Mouse (Mus musculus): ENCODE results near the gene Etv6. TPM values are rescaled to one million over a fixed set of nuclear protein-coding genes. Genes with fewer than 3 reads are reported as not detected.

Etv6 gene
- polyA plus RNA-seq, 1 experiment from 2014 or later = 4.5 TPM

- Histone ChIP-seq H3K9ac (no peak overlapping the region), H3K4me3 (no peak overlapping the region), H3K4me2 (no peak overlapping the region), H3K4me1 (peaks cover 10% of the 10 kb centered on the region; the same call in 1 of the 2 replicates), H3K27ac (no peak overlapping the region), H3K9me3 (no peaks in the 10 kb centered on the region), H3K27me3 (replicated peaks) (no peaks in the 10 kb centered on the region), H3K36me3 (replicated peaks) (no peaks in the 10 kb centered on the region)
- ATAC-seq (replicated peaks) = no peak
- 95% methylated on average over 1 of the region's 1 CpGs for WGBS
Observed at GRCm38 (mm10) chr6:134102396-134102795, 66.9 kb downstream of the Etv6 start.

- H3K27me3 ChIP-seq (replicated peaks) = no peaks in the 10 kb centered on the region
- WGBS = 94% methylated on average over 8 of the region's 8 CpGs
Observed at GRCm38 (mm10) chr6:134103519-134103918, 68.0 kb downstream of the Etv6 start.

GRCm38 (mm10) chr6:134105514-134106201 is 70.2 kb downstream of the Etv6 start:
- Histone ChIP-seq H3K27me3 (replicated peaks) (no peaks in the 10 kb centered on the region), H3K9me3 (no peaks in the 10 kb centered on the region), H3K27ac (no peak overlapping the region), H3K4me2 (no peak overlapping the region), H3K9ac (no peak overlapping the region), H3K4me3 (no peak overlapping the region), H3K36me3 (replicated peaks) (no peaks in the 10 kb centered on the region), H3K4me1 (peaks cover 10% of the 10 kb centered on the region; the same call in 1 of the 2 replicates)
- no peak for ATAC-seq (replicated peaks)
- 72% methylated on average over 15 of the region's 15 CpGs for WGBS

More at GRCm38 (mm10) chr6:134103519-134103918, 68.0 kb downstream of the Etv6 start:
- Histone ChIP-seq H3K9me3 (no peaks in the 10 kb centered on the region), H3K4me3 (no peak overlapping the region), H3K4me2 (no peak overlapping the region), H3K36me3 (replicated peaks) (no peaks in the 10 kb centered on the region), H3K9ac (no peak overlapping the region), H3K4me1 (peaks cover 10% of the 10 kb centered on the region; the same call in 1 of the 2 replicates), H3K27ac (no peak overlapping the region)
- ATAC-seq (replicated peaks) = no peak

GRCm38 (mm10) chr6:134107696-134108095 is 72.2 kb downstream of the Etv6 start:
- Histone ChIP-seq H3K9me3 (no peaks in the 10 kb centered on the region), H3K27ac (no peak overlapping the region), H3K4me1 (peaks cover 10% of the 10 kb centered on the region; the same call in 1 of the 2 replicates), H3K4me3 (no peak overlapping the region), H3K27me3 (replicated peaks) (no peaks in the 10 kb centered on the region), H3K36me3 (replicated peaks) (no peaks in the 10 kb centered on the region), H3K4me2 (no peak overlapping the region), H3K9ac (no peak overlapping the region)
- WGBS = 92% methylated on average over 7 of the region's 7 CpGs
- ATAC-seq (replicated peaks) = no peak

- no peaks in the 10 kb centered on the region for H3K9me3 ChIP-seq
- WGBS = 89% methylated on average over 1 of the region's 1 CpGs
- H3K9ac ChIP-seq = no peak overlapping the region
- peaks cover 10% of the 10 kb centered on the region; the same call in 1 of the 2 replicates for H3K4me1 ChIP-seq
- no peaks in the 10 kb centered on the region for H3K36me3 ChIP-seq (replicated peaks)
- H3K4me2 ChIP-seq = no peak overlapping the region
- H3K27ac ChIP-seq = no peak overlapping the region
- ATAC-seq (replicated peaks) = no peak
- no peak overlapping the region for H3K4me3 ChIP-seq
- H3K27me3 ChIP-seq (replicated peaks) = no peaks in the 10 kb centered on the region
Observed at GRCm38 (mm10) chr6:134109675-134110074, 74.2 kb downstream of the Etv6 start.

- peaks cover 10% of the 10 kb centered on the region; the same call in 1 of the 2 replicates for H3K4me1 ChIP-seq
- no peak overlapping the region for H3K27ac ChIP-seq
- WGBS = 97% methylated on average over 5 of the region's 5 CpGs
- no peak overlapping the region for H3K9ac ChIP-seq
- no peaks in the 10 kb centered on the region for H3K27me3 ChIP-seq (replicated peaks)
- H3K4me2 ChIP-seq = no peak overlapping the region
- ATAC-seq (replicated peaks) = no peak
- H3K9me3 ChIP-seq = no peaks in the 10 kb centered on the region
- H3K36me3 ChIP-seq (replicated peaks) = no peaks in the 10 kb centered on the region
- no peak overlapping the region for H3K4me3 ChIP-seq
Observed at GRCm38 (mm10) chr6:134110206-134110605, 74.7 kb downstream of the Etv6 start.

GRCm38 (mm10) chr6:134111599-134111998 is 76.1 kb downstream of the Etv6 start:
- no peak overlapping the region for H3K4me3 ChIP-seq
- no peak overlapping the region for H3K4me2 ChIP-seq
- no peak overlapping the region for H3K9ac ChIP-seq
- WGBS = 95% methylated on average over 8 of the region's 8 CpGs
- no peak overlapping the region for H3K27ac ChIP-seq
- H3K36me3 ChIP-seq (replicated peaks) = no peaks in the 10 kb centered on the region
- H3K4me1 ChIP-seq = 0 out of 2 replicates have a peak, but pooled peaks cover 3% of the 10 kb centered on the region
- no peaks in the 10 kb centered on the region for H3K27me3 ChIP-seq (replicated peaks)
- no peaks in the 10 kb centered on the region for H3K9me3 ChIP-seq
- ATAC-seq (replicated peaks) = no peak

GRCm38 (mm10) chr6:134112753-134113152 is 77.3 kb downstream of the Etv6 start:
- no peaks in the 10 kb centered on the region for H3K36me3 ChIP-seq (replicated peaks)
- H3K27ac ChIP-seq = no peak overlapping the region
- WGBS = 91% methylated on average over 8 of the region's 8 CpGs
- no peaks in the 10 kb centered on the region for H3K4me1 ChIP-seq
- H3K9me3 ChIP-seq = no peaks in the 10 kb centered on the region
- no peak overlapping the region for H3K4me3 ChIP-seq
- H3K4me2 ChIP-seq = no peak overlapping the region
- no peaks in the 10 kb centered on the region for H3K27me3 ChIP-seq (replicated peaks)
- no peak overlapping the region for H3K9ac ChIP-seq
- no peak for ATAC-seq (replicated peaks)

- Histone ChIP-seq H3K9me3 (no peaks in the 10 kb centered on the region), H3K4me1 (no peaks in the 10 kb centered on the region), H3K9ac (no peak overlapping the region), H3K4me3 (no peak overlapping the region), H3K36me3 (replicated peaks) (no peaks in the 10 kb centered on the region), H3K4me2 (no peak overlapping the region), H3K27me3 (replicated peaks) (no peaks in the 10 kb centered on the region), H3K27ac (no peak overlapping the region)
- WGBS = 93% methylated on average over 2 of the region's 2 CpGs
- no peak for ATAC-seq (replicated peaks)
Observed at GRCm38 (mm10) chr6:134113168-134113567, 77.7 kb downstream of the Etv6 start.

- no peak overlapping the region for H3K9ac ChIP-seq
- no peak overlapping the region for H3K27ac ChIP-seq
- ATAC-seq (replicated peaks) = no peak
- H3K36me3 ChIP-seq (replicated peaks) = no peaks in the 10 kb centered on the region
- WGBS = 93% methylated on average over 14 of the region's 14 CpGs
- no peaks in the 10 kb centered on the region for H3K9me3 ChIP-seq
- H3K4me1 ChIP-seq = no peaks in the 10 kb centered on the region
- no peak overlapping the region for H3K4me3 ChIP-seq
- H3K27me3 ChIP-seq (replicated peaks) = no peaks in the 10 kb centered on the region
- no peak overlapping the region for H3K4me2 ChIP-seq
Observed at GRCm38 (mm10) chr6:134115219-134115968, 79.9 kb downstream of the Etv6 start.

- Histone ChIP-seq H3K27me3 (replicated peaks) (no peaks in the 10 kb centered on the region), H3K36me3 (replicated peaks) (no peaks in the 10 kb centered on the region), H3K27ac (no peak overlapping the region), H3K9me3 (no peaks in the 10 kb centered on the region), H3K4me1 (no peaks in the 10 kb centered on the region), H3K9ac (no peak overlapping the region), H3K4me3 (no peak overlapping the region), H3K4me2 (no peak overlapping the region)
- 95% methylated on average over 13 of the region's 13 CpGs for WGBS
- no peak for ATAC-seq (replicated peaks)
Observed at GRCm38 (mm10) chr6:134117380-134117938, 82.0 kb downstream of the Etv6 start.

- Histone ChIP-seq H3K9ac (no peak overlapping the region), H3K4me1 (no peaks in the 10 kb centered on the region), H3K27ac (no peak overlapping the region), H3K4me2 (no peak overlapping the region), H3K27me3 (replicated peaks) (no peaks in the 10 kb centered on the region), H3K4me3 (no peak overlapping the region), H3K9me3 (no peaks in the 10 kb centered on the region), H3K36me3 (replicated peaks) (no peaks in the 10 kb centered on the region)
- 73% methylated on average over 5 of the region's 5 CpGs for WGBS
- no peak for ATAC-seq (replicated peaks)
Observed at GRCm38 (mm10) chr6:134118506-134118905, 83.0 kb downstream of the Etv6 start.
